Mouse (Mus musculus): Measurements from ENCODE around the gene Nlrp1b. TPM values are rescaled to one million over a fixed set of nuclear protein-coding genes. Genes with fewer than 3 reads are reported as not detected.

Nlrp1b gene
- 0.11 TPM in 1 of 2 replicates, not detected in the other for polyA plus RNA-seq (2016; fragmentation: Nextera tagmentation; extraction: Ambion mirVana)

DNA sequence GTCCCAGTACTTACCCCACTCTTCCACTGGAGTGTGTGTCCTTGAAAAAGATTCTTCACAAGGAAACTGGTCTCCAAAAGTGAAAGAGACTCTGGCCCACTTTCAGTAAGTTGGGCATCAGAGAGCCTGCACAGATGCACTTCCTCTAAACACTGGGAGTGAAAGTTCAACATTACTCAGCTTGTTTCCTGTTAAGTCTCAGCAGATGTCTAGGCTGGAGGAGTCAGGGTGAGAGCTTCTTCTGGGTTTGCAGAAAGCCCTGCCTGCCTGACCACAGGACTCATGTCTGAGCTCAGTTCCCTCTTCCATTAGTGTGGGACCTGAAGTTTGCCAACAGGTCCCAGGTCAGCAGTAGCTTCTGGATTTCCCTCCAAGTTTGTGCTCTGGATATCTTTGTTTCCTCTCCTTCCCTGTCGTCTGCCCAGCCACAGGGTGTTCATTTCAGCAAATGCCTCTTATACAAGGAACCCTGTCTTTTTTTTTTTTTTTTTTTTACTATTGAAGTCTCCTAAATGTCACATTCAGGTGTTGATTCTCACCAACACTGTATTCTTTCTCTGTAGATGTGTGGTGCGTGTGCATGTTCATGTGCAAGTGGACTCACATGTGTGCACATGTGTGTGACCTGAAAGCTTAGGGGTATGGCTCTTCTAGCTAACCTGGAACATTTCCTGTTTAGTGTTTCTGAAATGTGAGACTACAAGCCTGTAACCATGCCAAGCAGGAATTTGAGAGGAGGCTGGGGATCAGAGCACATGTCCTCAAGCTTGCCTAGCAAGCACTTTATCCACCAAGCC is at the start of gene Nlrp1b:
Gene Nlrp1b (minus strand): TSS at position 50 of the 797 bp plus-strand sequence.
- Histone ChIP-seq H3K36me3 (no peaks in the 10 kb centered on the region), H3K4me2 (replicated peaks) (no peak within 1 kb of the TSS), H3K27me3 (replicated peaks) (no peaks in the 10 kb centered on the region), H3K9ac (no peak within 1 kb of the TSS), H3K4me3 (no peak within 1 kb of the TSS), H3K9me3 (no peaks in the 10 kb centered on the region), H3K27ac (no peak within 1 kb of the TSS), H3K4me1 (no peaks in the 10 kb centered on the region)
- ATAC-seq (ENCODE audit: low FRiP score, low read depth), result no peak
- WGBS, result 89% methylated on average over 2 of the region's 2 CpGs

DNA sequence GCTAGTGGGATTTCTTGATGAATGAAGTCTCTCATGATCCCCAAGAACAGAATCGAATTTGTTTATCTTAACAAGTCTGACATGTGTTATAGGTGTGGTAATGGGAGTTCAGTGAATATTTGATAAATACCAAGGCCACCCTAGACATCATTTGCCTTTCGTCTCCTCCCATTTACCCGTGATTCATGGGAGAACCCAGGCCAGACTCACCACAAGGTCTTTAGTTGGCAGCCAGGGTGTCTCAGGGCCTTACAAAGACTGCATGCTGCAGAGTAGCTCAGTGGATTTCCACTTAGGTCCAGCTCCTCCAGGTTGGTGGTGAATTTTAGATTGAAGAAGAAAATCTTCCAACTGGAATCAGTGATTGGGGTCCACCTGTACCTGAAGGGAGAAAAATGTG is 30.5 kb upstream of the Nlrp1b start:
- no peaks in the 10 kb centered on the region for H3K27me3 ChIP-seq (replicated peaks)
- no peaks in the 10 kb centered on the region for H3K4me1 ChIP-seq
- no peaks in the 10 kb centered on the region for H3K36me3 ChIP-seq
- H3K4me2 ChIP-seq (replicated peaks), result no peak overlapping the region
- ATAC-seq (ENCODE audit: low FRiP score, low read depth), result no peak
- no peak overlapping the region for H3K9ac ChIP-seq
- WGBS, result 76% methylated on average over 3 of the region's 3 CpGs
- H3K27ac ChIP-seq, result no peak overlapping the region
- no peak overlapping the region for H3K4me3 ChIP-seq
- no peaks in the 10 kb centered on the region for H3K9me3 ChIP-seq

GRCm38 (mm10) chr11:71251333-71251732 is 20.8 kb upstream of the Nlrp1b start:
- H3K27ac ChIP-seq, result no peak overlapping the region
- ATAC-seq (ENCODE audit: low FRiP score, low read depth), result no peak
- WGBS, result 93% methylated on average over 5 of the region's 5 CpGs
- no peak overlapping the region for H3K4me3 ChIP-seq
- no peaks in the 10 kb centered on the region for H3K36me3 ChIP-seq
- H3K9me3 ChIP-seq, result no peaks in the 10 kb centered on the region
- H3K4me2 ChIP-seq (replicated peaks), result no peak overlapping the region
- H3K9ac ChIP-seq, result no peak overlapping the region
- no peaks in the 10 kb centered on the region for H3K4me1 ChIP-seq
- no peaks in the 10 kb centered on the region for H3K27me3 ChIP-seq (replicated peaks)

GRCm38 (mm10) chr11:71224614-71225013 is 5.9 kb downstream of the Nlrp1b start:
- WGBS, result 75% methylated on average over 2 of the region's 2 CpGs
- Histone ChIP-seq H3K27ac (no peak overlapping the region), H3K36me3 (no peaks in the 10 kb centered on the region), H3K4me1 (no peaks in the 10 kb centered on the region), H3K4me3 (no peak overlapping the region), H3K9ac (no peak overlapping the region), H3K4me2 (replicated peaks) (no peak overlapping the region), H3K27me3 (replicated peaks) (no peaks in the 10 kb centered on the region), H3K9me3 (no peaks in the 10 kb centered on the region)
- no peak for ATAC-seq (ENCODE audit: low FRiP score, low read depth)

DNA sequence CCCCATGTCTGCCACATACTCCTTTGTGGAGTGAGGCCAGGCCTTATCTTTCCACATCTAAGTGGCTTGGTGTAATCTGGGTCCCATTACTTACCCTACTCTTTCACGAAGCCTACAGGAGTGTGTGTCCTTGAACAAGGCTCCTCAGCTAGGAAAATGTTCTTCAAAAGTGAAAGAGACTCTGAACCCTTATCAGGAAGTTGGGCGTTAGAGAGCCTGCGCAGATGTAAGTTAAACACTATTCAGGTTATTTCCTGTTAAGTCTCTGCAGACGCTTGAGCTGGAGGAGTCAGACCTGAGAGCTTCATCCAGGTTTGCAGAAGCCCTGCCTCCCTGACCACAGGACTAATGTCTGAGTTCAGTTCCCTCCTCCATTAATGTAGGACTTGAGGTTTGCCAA is 27.8 kb downstream of the Nlrp1b start:
- H3K9ac ChIP-seq, result no peak overlapping the region
- no peaks in the 10 kb centered on the region for H3K4me1 ChIP-seq
- no peaks in the 10 kb centered on the region for H3K27me3 ChIP-seq (replicated peaks)
- no peaks in the 10 kb centered on the region for H3K9me3 ChIP-seq
- ATAC-seq (ENCODE audit: low FRiP score, low read depth), result no peak
- H3K4me2 ChIP-seq (replicated peaks), result no peak overlapping the region
- H3K4me3 ChIP-seq, result no peak overlapping the region
- 85% methylated on average over 4 of the region's 4 CpGs for WGBS
- H3K36me3 ChIP-seq, result no peaks in the 10 kb centered on the region
- no peak overlapping the region for H3K27ac ChIP-seq

DNA sequence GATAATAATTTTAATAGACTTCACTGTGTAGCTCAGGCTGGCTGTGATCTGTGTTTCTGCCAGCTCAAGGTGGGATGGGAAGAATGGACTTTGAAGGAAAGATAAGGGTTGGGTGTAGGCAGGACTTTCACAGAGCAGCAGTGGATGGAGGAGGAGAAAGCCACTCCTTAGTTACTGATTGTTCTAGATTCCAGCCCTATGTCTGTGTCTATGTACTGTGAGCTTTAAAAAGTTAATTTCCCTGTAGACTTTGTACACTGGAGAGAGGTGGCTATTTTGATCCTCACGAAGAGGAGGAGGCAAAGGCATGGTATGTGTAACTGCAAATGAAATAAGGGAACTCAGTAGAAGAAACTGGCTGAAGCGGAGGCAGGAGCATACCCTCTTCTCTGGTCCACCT is 31.2 kb downstream of the Nlrp1b start:
- 87% methylated on average over 2 of the region's 2 CpGs for WGBS
- H3K27me3 ChIP-seq (replicated peaks), result no peaks in the 10 kb centered on the region
- ATAC-seq (ENCODE audit: low FRiP score, low read depth), result no peak

DNA sequence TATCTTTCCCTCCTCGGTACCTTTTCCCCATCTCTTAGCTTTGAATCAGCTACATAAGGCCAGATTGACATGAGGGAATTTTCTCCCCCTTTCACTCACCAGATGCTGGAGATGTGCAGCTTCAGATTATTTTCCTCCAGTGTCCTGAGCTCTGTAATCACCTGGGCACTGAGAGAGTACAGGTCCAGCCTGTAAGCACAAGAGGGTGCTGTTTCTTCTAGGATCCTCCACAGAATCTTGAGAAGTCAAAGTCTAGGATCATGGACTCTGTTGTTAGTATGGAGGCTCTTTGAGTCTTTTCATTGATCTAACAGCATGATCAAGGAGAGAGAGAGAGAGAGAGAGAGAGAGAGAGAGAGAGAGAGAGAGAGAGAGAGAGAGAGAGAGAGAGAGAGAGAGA is 60.9 kb downstream of the Nlrp1b start:
- Histone ChIP-seq H3K27ac (no peak overlapping the region), H3K4me3 (no peak overlapping the region), H3K4me1 (no peaks in the 10 kb centered on the region), H3K4me2 (replicated peaks) (no peak overlapping the region), H3K9me3 (no peaks in the 10 kb centered on the region), H3K27me3 (replicated peaks) (no peaks in the 10 kb centered on the region), H3K9ac (no peak overlapping the region), H3K36me3 (no peaks in the 10 kb centered on the region)
- ATAC-seq (ENCODE audit: low FRiP score, low read depth), result no peak
- WGBS, result 88% methylated on average over 1 of the region's 1 CpGs

More for the DNA sequence above, 31.2 kb downstream of the Nlrp1b start:
- Histone ChIP-seq H3K36me3 (no peaks in the 10 kb centered on the region), H3K4me3 (no peak overlapping the region), H3K4me2 (replicated peaks) (no peak overlapping the region), H3K9ac (no peak overlapping the region), H3K27ac (no peak overlapping the region), H3K4me1 (no peaks in the 10 kb centered on the region), H3K9me3 (no peaks in the 10 kb centered on the region)

GRCm38 (mm10) chr11:71164139-71164538 is 66.4 kb downstream of the Nlrp1b start:
- WGBS, result 56% methylated on average over 1 of the region's 1 CpGs
- Histone ChIP-seq H3K36me3 (no peaks in the 10 kb centered on the region), H3K9ac (no peak overlapping the region), H3K4me3 (no peak overlapping the region), H3K9me3 (no peaks in the 10 kb centered on the region), H3K4me1 (no peaks in the 10 kb centered on the region), H3K4me2 (replicated peaks) (no peak overlapping the region), H3K27me3 (replicated peaks) (no peaks in the 10 kb centered on the region), H3K27ac (no peak overlapping the region)
- no peak for ATAC-seq (ENCODE audit: low FRiP score, low read depth)

GRCm38 (mm10) chr11:71159439-71160136 is 70.9 kb downstream of the Nlrp1b start:
- H3K9ac ChIP-seq, result no peak overlapping the region
- no peak overlapping the region for H3K4me2 ChIP-seq (replicated peaks)
- no peak overlapping the region for H3K27ac ChIP-seq
- no peaks in the 10 kb centered on the region for H3K4me1 ChIP-seq
- H3K4me3 ChIP-seq, result no peak overlapping the region
- no peak for ATAC-seq (ENCODE audit: low FRiP score, low read depth)
- no peaks in the 10 kb centered on the region for H3K27me3 ChIP-seq (replicated peaks)
- H3K9me3 ChIP-seq, result no peaks in the 10 kb centered on the region
- no peaks in the 10 kb centered on the region for H3K36me3 ChIP-seq
- WGBS, result 81% methylated on average over 3 of the region's 3 CpGs

DNA sequence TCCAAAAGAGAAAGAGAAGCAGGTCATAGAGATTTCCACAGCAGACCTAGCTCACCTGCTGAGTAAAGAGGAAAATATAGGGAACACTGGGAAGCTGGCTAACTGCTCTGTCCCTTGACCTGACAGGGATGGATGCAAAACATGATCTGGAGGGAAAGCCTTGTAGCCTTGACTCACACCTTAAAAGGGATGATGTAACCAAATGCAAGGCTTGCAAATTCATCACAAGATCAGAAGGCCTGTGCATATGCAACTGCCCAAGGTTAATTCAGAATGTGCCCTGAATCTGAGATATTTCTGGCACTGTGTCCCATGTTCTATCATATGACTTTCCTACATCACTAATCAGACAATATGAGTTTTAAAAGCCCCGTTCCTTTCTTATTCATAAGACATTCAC is 75.3 kb downstream of the Nlrp1b start:
- no peak for ATAC-seq (ENCODE audit: low FRiP score, low read depth)
- WGBS, result 91% methylated on average over 1 of the region's 1 CpGs
- no peaks in the 10 kb centered on the region for H3K36me3 ChIP-seq
- no peak overlapping the region for H3K4me3 ChIP-seq
- H3K4me2 ChIP-seq (replicated peaks), result no peak overlapping the region
- H3K27me3 ChIP-seq (replicated peaks), result no peaks in the 10 kb centered on the region
- no peak overlapping the region for H3K27ac ChIP-seq
- H3K4me1 ChIP-seq, result no peaks in the 10 kb centered on the region
- H3K9ac ChIP-seq, result no peak overlapping the region
- H3K9me3 ChIP-seq, result no peaks in the 10 kb centered on the region

DNA sequence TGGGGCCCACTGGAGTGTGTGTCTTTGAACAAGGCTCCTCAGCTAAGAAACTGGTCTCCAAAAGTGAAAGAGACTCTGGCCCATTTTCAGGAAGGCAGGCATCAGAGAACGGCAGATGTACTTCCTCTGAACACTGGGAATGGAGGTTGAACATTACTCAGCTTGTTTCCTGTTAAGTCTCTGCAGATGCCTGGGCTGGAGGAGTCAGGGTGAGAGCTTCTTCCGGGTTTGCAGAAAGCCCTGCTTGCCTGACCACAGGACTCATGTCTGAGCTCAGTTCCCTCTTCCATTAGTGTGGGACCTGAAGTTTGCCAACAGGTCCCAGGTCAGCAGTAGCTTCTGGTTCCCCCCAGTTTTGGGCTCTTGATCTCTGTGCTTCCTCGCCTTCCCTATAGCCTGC is 85.9 kb downstream of the Nlrp1b start, which contains the start of gene Nlrp1a:
Gene Nlrp1a (minus strand): TSS at position 44 of the 400 bp plus-strand sequence.
- no peak within 1 kb of the TSS for H3K4me3 ChIP-seq
- H3K9me3 ChIP-seq, result no peaks in the 10 kb centered on the region
- H3K4me2 ChIP-seq (replicated peaks), result no peak within 1 kb of the TSS
- H3K4me1 ChIP-seq, result no peaks in the 10 kb centered on the region
- H3K9ac ChIP-seq, result no peak within 1 kb of the TSS
- no peak for ATAC-seq (ENCODE audit: low FRiP score, low read depth)
- H3K27me3 ChIP-seq (replicated peaks), result no peaks in the 10 kb centered on the region
- WGBS, result 81% methylated on average over 3 of the region's 3 CpGs
- H3K27ac ChIP-seq, result no peak within 1 kb of the TSS
- no peaks in the 10 kb centered on the region for H3K36me3 ChIP-seq

DNA sequence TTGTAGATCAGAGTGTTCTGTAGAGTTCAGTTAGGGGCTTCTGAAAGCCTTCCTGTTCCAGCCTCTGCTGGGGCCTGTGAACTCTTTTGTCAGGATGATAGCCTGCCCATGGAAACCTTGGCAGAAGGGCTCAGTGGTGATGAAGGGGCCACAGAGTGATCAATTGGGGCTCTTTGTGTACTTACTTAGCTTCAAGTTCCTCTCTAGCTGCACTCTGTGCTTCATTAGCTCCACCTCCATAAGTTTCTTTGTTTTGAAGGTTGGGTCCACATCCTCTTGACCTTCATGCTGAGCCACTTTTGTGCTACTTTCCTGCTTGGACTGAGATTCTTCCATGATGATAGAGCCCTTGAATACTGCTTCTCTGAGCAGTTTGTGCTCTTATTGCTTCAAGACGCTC is 88.5 kb downstream of the Nlrp1b start:
- Histone ChIP-seq H3K4me1 (no peaks in the 10 kb centered on the region), H3K9me3 (no peaks in the 10 kb centered on the region), H3K27ac (no peak overlapping the region), H3K4me3 (no peak overlapping the region), H3K9ac (no peak overlapping the region), H3K36me3 (no peaks in the 10 kb centered on the region), H3K4me2 (replicated peaks) (no peak overlapping the region), H3K27me3 (replicated peaks) (no peaks in the 10 kb centered on the region)
- 83% methylated on average over 1 of the region's 1 CpGs for WGBS
- no peak for ATAC-seq (ENCODE audit: low FRiP score, low read depth)
